In the genomic region with DNA sequence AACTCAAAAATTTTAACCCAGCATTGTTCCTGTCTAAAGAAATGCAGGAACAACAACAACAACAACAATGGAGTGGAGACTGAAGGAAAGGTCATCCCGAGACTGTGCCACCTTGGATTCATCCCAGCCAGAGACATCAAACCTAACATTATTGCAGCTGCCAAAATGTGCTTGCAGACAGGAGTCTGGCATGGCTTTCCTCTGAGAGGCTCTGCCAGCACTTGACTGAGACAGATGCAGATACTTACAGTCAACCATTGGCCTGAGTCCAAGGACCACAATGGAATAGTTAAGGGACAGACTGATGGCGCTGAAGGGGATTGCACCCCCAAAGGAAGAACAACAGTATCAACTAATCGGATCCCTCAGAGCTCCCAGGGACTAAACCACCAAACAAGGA, we compare ENCODE assay signal across 13 mouse cellular contexts.
DNase-seq lines count a peak whose midpoint lies in the region; ATAC-seq lines count a peak whose summit lies in the region.
"Had no signal": no experiment of that assay in that cellular context is flagged by ENCODE, and none has a peak within 500 bp of the region (broad histone marks: within the 10 kb centered on the region; RNA-seq: fewer than 3 reads in every experiment).

No protein-coding gene starts in this region.

- H3K9ac ChIP-seq in hindbrain, embryonic 14.5 days, result no peak overlapping the region
- H3K9ac ChIP-seq in heart, embryonic 13.5 days, result no peak overlapping the region

- no peak overlapping the region for H3K4me3 ChIP-seq in hindbrain, embryonic 14.5 days (replicated peaks; ENCODE audit: low read length)
- no peak overlapping the region for H3K4me3 ChIP-seq in hindbrain, embryonic 10.5 days
- H3K4me3 ChIP-seq in heart, embryonic 13.5 days, result no peak overlapping the region
- H3K4me3 ChIP-seq: megakaryocyte, embryonic 14.5 days; myocyte had no signal

- no peak overlapping the region for H3K27ac ChIP-seq in hindbrain, embryonic 14.5 days
- no peak overlapping the region for H3K27ac ChIP-seq in hindbrain, embryonic 10.5 days
- peak overlapping the region; percentile 55 for H3K27ac ChIP-seq in heart, embryonic 13.5 days (replicated peaks)
- H3K27ac ChIP-seq: stomach, postnatal 0 days had no signal

- DNase-seq in hindbrain, embryonic 14.5 days (ENCODE audit: low spot score), result peak; percentile 33
- DNase-seq in hindbrain, embryonic 10.5 days (ENCODE audit: low spot score), result no peak
- peak; percentile 23 to 31 for DNase-seq in right cerebral cortex, postnatal 10 days (ENCODE audit: low spot score in 2 of 2)
- no peak for DNase-seq in right cerebral cortex, postnatal 4 days
- DNase-seq in gastrocnemius, postnatal 25 days, result no peak
- no peak for DNase-seq in natural killer cell, adult 2 months (ENCODE audit: low spot score in 2 of 2)
- DNase-seq: cerebellum, adult 18-20 months; kidney, adult 8-10 months had no signal

- H3K27me3 ChIP-seq in hindbrain, embryonic 14.5 days (ENCODE audit: control insufficient read depth, insufficient read depth, low read length), result no peaks in the 10 kb centered on the region
- no peaks in the 10 kb centered on the region for H3K27me3 ChIP-seq in hindbrain, embryonic 10.5 days (ENCODE audit: insufficient read depth, poor library complexity, severe bottlenecking)
- no peaks in the 10 kb centered on the region for H3K27me3 ChIP-seq in heart, embryonic 13.5 days (replicated peaks)
- H3K27me3 ChIP-seq: CH12.LX; megakaryocyte, embryonic 14.5 days had no signal

- no peaks in the 10 kb centered on the region for H3K4me1 ChIP-seq in hindbrain, embryonic 14.5 days (replicated peaks; ENCODE audit: control insufficient read depth, insufficient read depth, low read length)
- no peaks in the 10 kb centered on the region for H3K4me1 ChIP-seq in hindbrain, embryonic 10.5 days (replicated peaks)
- peaks cover 14% of the 10 kb centered on the region for H3K4me1 ChIP-seq in heart, embryonic 13.5 days
- H3K4me1 ChIP-seq: megakaryocyte, embryonic 14.5 days had no signal

- no peak; the same call in 1 of the 2 replicates for ATAC-seq in hindbrain, embryonic 14.5 days (ENCODE audit: low FRiP score)
- ATAC-seq in heart, embryonic 13.5 days (ENCODE audit: extremely low read depth, insufficient number of reproducible peaks, low FRiP score, low TSS enrichment), result no peak

- H3K4me2 ChIP-seq in hindbrain, embryonic 14.5 days (replicated peaks), result no peak overlapping the region
- H3K4me2 ChIP-seq in heart, embryonic 13.5 days, result no peak overlapping the region

- 79% methylated on average over 3 of the region's 3 CpGs for WGBS in hindbrain, embryonic 14.5 days
- 86% methylated on average over 3 of the region's 3 CpGs for WGBS in hindbrain, embryonic 10.5 days
- WGBS in heart, embryonic 13.5 days, result 29% methylated on average over 3 of the region's 3 CpGs

- no peaks in the 10 kb centered on the region for H3K9me3 ChIP-seq in hindbrain, embryonic 14.5 days (ENCODE audit: control insufficient read depth, low read length)
- no peaks in the 10 kb centered on the region for H3K9me3 ChIP-seq in hindbrain, embryonic 10.5 days
- H3K9me3 ChIP-seq in heart, embryonic 13.5 days, result no peaks in the 10 kb centered on the region

- H3K36me3 ChIP-seq in hindbrain, embryonic 14.5 days (replicated peaks; ENCODE audit: control insufficient read depth, insufficient read depth), result no peaks in the 10 kb centered on the region
- no peaks in the 10 kb centered on the region for H3K36me3 ChIP-seq in hindbrain, embryonic 10.5 days
- H3K36me3 ChIP-seq in heart, embryonic 13.5 days, result no peaks in the 10 kb centered on the region

Comparison
In these comparisons a context has a peak if more than half of its experiments do, and no peak if none do; other contexts are left out.
1. DNase-seq: peak in hindbrain, embryonic 14.5 days (single experiment) and right cerebral cortex, postnatal 10 days (2 of 2); none in hindbrain, embryonic 10.5 days (single experiment), right cerebral cortex, postnatal 4 days (single experiment), gastrocnemius, postnatal 25 days (single experiment) and natural killer cell, adult 2 months (0 of 2).